ENCODE assay signal across 8 mouse cellular contexts in the genomic region with DNA sequence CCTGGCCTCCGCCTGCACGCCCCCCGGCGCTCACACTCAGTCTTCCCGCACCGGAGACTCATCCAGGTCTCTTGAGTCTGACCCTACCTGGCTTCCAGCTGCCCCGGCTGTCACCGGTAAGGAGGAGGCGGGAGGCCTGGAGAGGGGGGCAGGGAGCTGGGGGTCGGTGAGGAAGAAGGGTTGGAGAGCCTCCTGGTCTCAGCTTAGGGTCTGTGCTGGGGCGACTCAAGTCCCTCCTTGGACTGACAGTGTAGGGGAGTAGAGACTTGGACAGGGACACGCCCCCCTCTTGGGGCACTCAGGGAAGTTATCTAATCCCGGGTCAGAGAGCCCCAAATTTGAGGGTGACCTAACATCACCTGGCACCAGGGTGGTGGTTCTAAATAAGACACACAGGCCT. TPM values are rescaled to one million over a fixed set of nuclear protein-coding genes. Genes with fewer than 3 reads are reported as not detected.
DNase-seq lines count a peak whose midpoint lies in the region; ATAC-seq lines count a peak whose summit lies in the region.

No protein-coding gene starts in this region.

- H3K4me2 ChIP-seq in kidney, embryonic 14.5 days (replicated peaks; ENCODE audit: low read depth, low read length) = peak overlapping the region; percentile 94
- H3K4me2 ChIP-seq in hindbrain, embryonic 16.5 days (ENCODE audit: low read length) = peak overlapping the region; percentile 72
- peak overlapping the region; percentile 81 for H3K4me2 ChIP-seq in midbrain, embryonic 12.5 days (replicated peaks)

- peak; percentile 21 for ATAC-seq in kidney, embryonic 14.5 days (ENCODE audit: low FRiP score, low TSS enrichment)
- ATAC-seq in hindbrain, embryonic 16.5 days = peak; percentile 13; the same call in 1 of the 2 replicates
- peak; percentile 31 for ATAC-seq in midbrain, embryonic 12.5 days (ENCODE audit: low FRiP score, low read depth)

- no peaks in the 10 kb centered on the region for H3K9me3 ChIP-seq in kidney, embryonic 14.5 days (ENCODE audit: control insufficient read depth, low read length)
- H3K9me3 ChIP-seq in hindbrain, embryonic 16.5 days (ENCODE audit: control insufficient read depth, low read length) = no peaks in the 10 kb centered on the region
- no peaks in the 10 kb centered on the region for H3K9me3 ChIP-seq in midbrain, embryonic 12.5 days

- peaks cover 50% of the 10 kb centered on the region for H3K36me3 ChIP-seq in kidney, embryonic 14.5 days (ENCODE audit: control insufficient read depth, insufficient read depth, low read length)
- peaks cover 11% of the 10 kb centered on the region for H3K36me3 ChIP-seq in hindbrain, embryonic 16.5 days (ENCODE audit: control insufficient read depth, insufficient read depth, low read length)
- peaks cover 50% of the 10 kb centered on the region for H3K36me3 ChIP-seq in midbrain, embryonic 12.5 days

- H3K27ac ChIP-seq in kidney, embryonic 14.5 days (ENCODE audit: low read depth, low read length) = peak overlapping the region; percentile 86
- H3K27ac ChIP-seq in brown adipose tissue, adult 24 weeks (replicated peaks; ENCODE audit: low read depth, low read length) = peak overlapping the region; percentile 81
- peak overlapping the region; percentile 91 for H3K27ac ChIP-seq in hindbrain, embryonic 16.5 days (ENCODE audit: low read depth, low read length)
- peak overlapping the region; percentile 77 for H3K27ac ChIP-seq in midbrain, embryonic 12.5 days (replicated peaks)

- H3K27me3 ChIP-seq in kidney, embryonic 14.5 days (ENCODE audit: control insufficient read depth, insufficient read depth, low read length) = no peaks in the 10 kb centered on the region
- no peaks in the 10 kb centered on the region for H3K27me3 ChIP-seq in hindbrain, embryonic 16.5 days (replicated peaks; ENCODE audit: control insufficient read depth, insufficient read depth, low read length)
- H3K27me3 ChIP-seq in midbrain, embryonic 12.5 days = no peaks in the 10 kb centered on the region

- H3K4me3 ChIP-seq in kidney, embryonic 14.5 days (ENCODE audit: low read length) = peak overlapping the region; percentile 70
- peak overlapping the region; percentile 98 for H3K4me3 ChIP-seq in brown adipose tissue, adult 24 weeks (ENCODE audit: insufficient read depth, low read depth, low read length)
- H3K4me3 ChIP-seq in hindbrain, embryonic 16.5 days (ENCODE audit: low read length) = peak overlapping the region; percentile 65
- peak overlapping the region; percentile 63 for H3K4me3 ChIP-seq in midbrain, embryonic 12.5 days

- DNase-seq in kidney, adult 18-20 months = no peak
- no peak for DNase-seq in cerebellum, adult 18-20 months
- DNase-seq in adrenal gland, adult (ENCODE audit: inconsistent age in 2 of 2, low spot score in 1 of 2) = no peak
- DNase-seq in embryo, embryonic 10.5 days (ENCODE audit: low spot score) = no peak

- 5% methylated on average over 13 of the region's 13 CpGs for WGBS in kidney, embryonic 14.5 days
- 6% methylated on average over 13 of the region's 13 CpGs for WGBS in hindbrain, embryonic 16.5 days
- 7% methylated on average over 13 of the region's 13 CpGs for WGBS in midbrain, embryonic 12.5 days

- H3K9ac ChIP-seq in kidney, embryonic 14.5 days (ENCODE audit: low read depth, low read length) = peak overlapping the region; percentile 71
- peak overlapping the region; percentile 81 for H3K9ac ChIP-seq in hindbrain, embryonic 16.5 days (ENCODE audit: low read depth, low read length)
- peak overlapping the region; percentile 79 for H3K9ac ChIP-seq in midbrain, embryonic 12.5 days (replicated peaks)

- H3K4me1 ChIP-seq in kidney, embryonic 14.5 days (ENCODE audit: control insufficient read depth, insufficient read depth, low read length) = peaks cover 19% of the 10 kb centered on the region
- peaks cover 2% of the 10 kb centered on the region; the same call in 1 of the 2 replicates for H3K4me1 ChIP-seq in brown adipose tissue, adult 24 weeks (ENCODE audit: control insufficient read depth, insufficient read depth, insufficient read length, low read length)
- peaks cover 20% of the 10 kb centered on the region for H3K4me1 ChIP-seq in hindbrain, embryonic 16.5 days (ENCODE audit: control insufficient read depth, insufficient read depth, low read depth, low read length)
- peaks cover 31% of the 10 kb centered on the region for H3K4me1 ChIP-seq in midbrain, embryonic 12.5 days

RNA-seq across cellular contexts. Expression of gene Phf1, which starts 0.6 kb away (rescaled TPM):
- 6.0 TPM in 2 replicates for polyA plus RNA-seq in kidney, embryonic 14.5 days (2014; fragmentation: Nextera tagmentation; extraction: Ambion mirVana)
- 13.1 and 15.7 TPM in 2 replicates for polyA plus RNA-seq in brown adipose tissue, adult 24 weeks (2012; ENCODE audit: insufficient read depth, insufficient read length, missing spikeins)
- polyA plus RNA-seq in hindbrain, embryonic 16.5 days (2015; fragmentation: Nextera tagmentation; extraction: Ambion mirVana) = 30.3 and 31.7 TPM in 2 replicates
- 11.6 and 11.9 TPM in 2 replicates for polyA plus RNA-seq in midbrain, embryonic 12.5 days (2016; fragmentation: Nextera tagmentation; extraction: Ambion mirVana)

RNA-seq across cellular contexts. Expression of gene Cuta, which starts 6.0 kb away (rescaled TPM):
- polyA plus RNA-seq in kidney, embryonic 14.5 days (2014; fragmentation: Nextera tagmentation; extraction: Ambion mirVana) = 164 and 182 TPM in 2 replicates
- 142 and 151 TPM in 2 replicates for polyA plus RNA-seq in brown adipose tissue, adult 24 weeks (2012; ENCODE audit: insufficient read depth, insufficient read length, missing spikeins)
- polyA plus RNA-seq in hindbrain, embryonic 16.5 days (2015; fragmentation: Nextera tagmentation; extraction: Ambion mirVana) = 140 and 150 TPM in 2 replicates
- polyA plus RNA-seq in midbrain, embryonic 12.5 days (2016; fragmentation: Nextera tagmentation; extraction: Ambion mirVana) = 156 and 159 TPM in 2 replicates

RNA-seq across cellular contexts. Expression of gene Syngap1, which starts 7.6 kb away (rescaled TPM):
- 2.6 and 3.5 TPM in 2 replicates for polyA plus RNA-seq in kidney, embryonic 14.5 days (2014; fragmentation: Nextera tagmentation; extraction: Ambion mirVana)
- 1.1 and 1.6 TPM in 2 replicates for polyA plus RNA-seq in brown adipose tissue, adult 24 weeks (2012; ENCODE audit: insufficient read depth, insufficient read length, missing spikeins)
- polyA plus RNA-seq in hindbrain, embryonic 16.5 days (2015; fragmentation: Nextera tagmentation; extraction: Ambion mirVana) = 2.5 and 4.9 TPM in 2 replicates
- polyA plus RNA-seq in midbrain, embryonic 12.5 days (2016; fragmentation: Nextera tagmentation; extraction: Ambion mirVana) = 3.3 and 3.6 TPM in 2 replicates

RNA-seq across cellular contexts. Expression of gene Kifc5b, which starts 16.5 kb away (rescaled TPM):
- polyA plus RNA-seq in kidney, embryonic 14.5 days (2014; fragmentation: Nextera tagmentation; extraction: Ambion mirVana) = 6.9 and 11.2 TPM in 2 replicates
- polyA plus RNA-seq in brown adipose tissue, adult 24 weeks (2012; ENCODE audit: insufficient read depth, insufficient read length, missing spikeins) = not detected in 2 replicates
- 2.6 and 3.6 TPM in 2 replicates for polyA plus RNA-seq in hindbrain, embryonic 16.5 days (2015; fragmentation: Nextera tagmentation; extraction: Ambion mirVana)
- 6.3 and 9.1 TPM in 2 replicates for polyA plus RNA-seq in midbrain, embryonic 12.5 days (2016; fragmentation: Nextera tagmentation; extraction: Ambion mirVana)

RNA-seq across cellular contexts. Expression of gene Zbtb9, which starts 39.5 kb away (rescaled TPM):
- polyA plus RNA-seq in kidney, embryonic 14.5 days (2014; fragmentation: Nextera tagmentation; extraction: Ambion mirVana) = 6.3 and 12.8 TPM in 2 replicates
- 2.4 and 3.0 TPM in 2 replicates for polyA plus RNA-seq in brown adipose tissue, adult 24 weeks (2012; ENCODE audit: insufficient read depth, insufficient read length, missing spikeins)
- 13.0 and 15.6 TPM in 2 replicates for polyA plus RNA-seq in hindbrain, embryonic 16.5 days (2015; fragmentation: Nextera tagmentation; extraction: Ambion mirVana)
- polyA plus RNA-seq in midbrain, embryonic 12.5 days (2016; fragmentation: Nextera tagmentation; extraction: Ambion mirVana) = 18.5 and 19.9 TPM in 2 replicates
